Mouse (Mus musculus) natural killer cell, adult 2 months (primary cell): ENCODE measurements around the gene Maml3.

ENCODE experiments used
- DNase-seq, 2 experiments: peaks; one replicate each; pipeline ENCODE4 v3.0.0; 2022; ENCODE audit warnings: low spot score in 2 of 2

The Maml3 gene

GRCm38 (mm10) chr3:51788591-51789339 lies 316.1 kb downstream of the Maml3 start:
- peak; percentile 48 to 54 for DNase-seq

- no peak for DNase-seq
Measured at GRCm38 (mm10) chr3:51787945-51788344, 316.9 kb downstream of the Maml3 start.

- DNase-seq, result no peak
Measured at GRCm38 (mm10) chr3:51785796-51786195, 319.1 kb downstream of the Maml3 start.

GRCm38 (mm10) chr3:51782191-51782590 lies 322.7 kb downstream of the Maml3 start:
- no peak for DNase-seq

- DNase-seq, result no peak
Measured at GRCm38 (mm10) chr3:51778738-51779592, 325.9 kb downstream of the Maml3 start.

- DNase-seq, result no peak
Measured at GRCm38 (mm10) chr3:51778179-51778578, 326.7 kb downstream of the Maml3 start.

- DNase-seq, result no peak
Measured at GRCm38 (mm10) chr3:51776018-51776611, 328.8 kb downstream of the Maml3 start.

- DNase-seq, result no peak
Measured at GRCm38 (mm10) chr3:51773587-51773986, 331.3 kb downstream of the Maml3 start.

GRCm38 (mm10) chr3:51771839-51772630 lies 332.8 kb downstream of the Maml3 start:
- no peak for DNase-seq

GRCm38 (mm10) chr3:51769196-51769595 lies 335.7 kb downstream of the Maml3 start:
- DNase-seq, result no peak

- peak; percentile 16 to 18 for DNase-seq
Measured at GRCm38 (mm10) chr3:51765220-51765923, 339.5 kb downstream of the Maml3 start.

- DNase-seq, result no peak
Measured at GRCm38 (mm10) chr3:51764175-51764574, 340.7 kb downstream of the Maml3 start.

- no peak for DNase-seq
Measured at GRCm38 (mm10) chr3:51762900-51763299, 342.0 kb downstream of the Maml3 start.

- DNase-seq, result no peak
Measured at GRCm38 (mm10) chr3:51759534-51759933, 345.3 kb downstream of the Maml3 start.

- DNase-seq, result no peak
Measured at GRCm38 (mm10) chr3:51757032-51757431, 347.8 kb downstream of the Maml3 start.

- DNase-seq, result no peak
Measured at GRCm38 (mm10) chr3:51756283-51756682, 348.6 kb downstream of the Maml3 start.

GRCm38 (mm10) chr3:51753262-51753661 lies 351.6 kb downstream of the Maml3 start:
- no peak for DNase-seq

- DNase-seq, result no peak
Measured at GRCm38 (mm10) chr3:51751440-51751839, 353.4 kb downstream of the Maml3 start.

GRCm38 (mm10) chr3:51749812-51750481 lies 354.9 kb downstream of the Maml3 start:
- no peak for DNase-seq

- no peak for DNase-seq
Measured at GRCm38 (mm10) chr3:51749421-51749811, 355.5 kb downstream of the Maml3 start.
